Mouse (Mus musculus): ENCODE data around the gene Trio. TPM values are rescaled to one million over a fixed set of nuclear protein-coding genes. Genes with fewer than 3 reads are reported as not detected.
A peak's percentile ranks its signal among the peaks of the same experiment; 100 is the strongest.

Gene Trio
- total and polyA plus RNA-seq, 2 experiments from 2014 or later = 21.9 to 214 TPM

- no peak overlapping the region for H3K4me3 ChIP-seq (ENCODE audit: low read depth, low read length)
- ATAC-seq (no peak), DNase-seq (no peak)
- H3K27ac ChIP-seq (ENCODE audit: low read depth, low read length) = no peak overlapping the region
- H3K36me3 ChIP-seq (ENCODE audit: insufficient read depth) = no peaks in the 10 kb centered on the region
- TF ChIP-seq CTCF (IDR thresholded peaks at IDR 0.05; ENCODE audit: low read depth) = no peak
- H3K27me3 ChIP-seq (ENCODE audit: insufficient read depth, low read length) = no peaks in the 10 kb centered on the region
- H3K4me2 ChIP-seq (ENCODE audit: low read depth) = no peak overlapping the region
- H3K9me3 ChIP-seq (ENCODE audit: low read length) = no peaks in the 10 kb centered on the region
- H3K9ac ChIP-seq = no peak overlapping the region
- H3K4me1 ChIP-seq (ENCODE audit: insufficient read depth) = no peaks in the 10 kb centered on the region
- 29% methylated on average over 5 of the region's 5 CpGs for WGBS
These were observed 31.9 kb upstream of the Trio start for GRCm38 (mm10) chr15:28057545-28057944.

GRCm38 (mm10) chr15:28054731-28055130 is 29.1 kb upstream of the Trio start:
- Histone ChIP-seq H3K36me3 (ENCODE audit: insufficient read depth) (no peaks in the 10 kb centered on the region), H3K27me3 (ENCODE audit: insufficient read depth, low read length) (no peaks in the 10 kb centered on the region), H3K4me1 (ENCODE audit: insufficient read depth) (no peaks in the 10 kb centered on the region), H3K27ac (ENCODE audit: low read depth, low read length) (no peak overlapping the region), H3K4me3 (ENCODE audit: low read depth, low read length) (no peak overlapping the region), H3K9me3 (ENCODE audit: low read length) (no peaks in the 10 kb centered on the region), H3K9ac (no peak overlapping the region), H3K4me2 (ENCODE audit: low read depth) (no peak overlapping the region)
- no peak for TF ChIP-seq CTCF (IDR thresholded peaks at IDR 0.05; ENCODE audit: low read depth)
- DNase-seq (no peak), ATAC-seq (no peak)
- 90% methylated on average over 1 of the region's 1 CpGs for WGBS

GRCm38 (mm10) chr15:28054111-28054510 is 28.5 kb upstream of the Trio start:
- Histone ChIP-seq H3K9ac (no peak overlapping the region), H3K36me3 (ENCODE audit: insufficient read depth) (no peaks in the 10 kb centered on the region), H3K4me1 (ENCODE audit: insufficient read depth) (no peaks in the 10 kb centered on the region), H3K27ac (ENCODE audit: low read depth, low read length) (no peak overlapping the region), H3K4me3 (ENCODE audit: low read depth, low read length) (no peak overlapping the region), H3K27me3 (ENCODE audit: insufficient read depth, low read length) (no peaks in the 10 kb centered on the region), H3K4me2 (ENCODE audit: low read depth) (no peak overlapping the region), H3K9me3 (ENCODE audit: low read length) (no peaks in the 10 kb centered on the region)
- no peak for DNase-seq
- no peak for ATAC-seq
- 64% methylated on average over 1 of the region's 1 CpGs for WGBS
- TF ChIP-seq CTCF (IDR thresholded peaks at IDR 0.05; ENCODE audit: low read depth) = no peak

- Histone ChIP-seq H3K9ac (no peak overlapping the region), H3K4me2 (ENCODE audit: low read depth) (no peak overlapping the region), H3K4me1 (ENCODE audit: insufficient read depth) (no peaks in the 10 kb centered on the region), H3K27me3 (ENCODE audit: insufficient read depth, low read length) (no peaks in the 10 kb centered on the region), H3K27ac (ENCODE audit: low read depth, low read length) (no peak overlapping the region), H3K36me3 (ENCODE audit: insufficient read depth) (no peaks in the 10 kb centered on the region), H3K9me3 (ENCODE audit: low read length) (no peaks in the 10 kb centered on the region), H3K4me3 (ENCODE audit: low read depth, low read length) (no peak overlapping the region)
- no peak for DNase-seq
- no peak for ATAC-seq
- 58% methylated on average over 6 of the region's 6 CpGs for WGBS
- TF ChIP-seq CTCF (IDR thresholded peaks at IDR 0.05; ENCODE audit: low read depth) = no peak
These were observed 27.6 kb upstream of the Trio start for GRCm38 (mm10) chr15:28053226-28053625.

GRCm38 (mm10) chr15:28051811-28052210 is 26.2 kb upstream of the Trio start:
- Histone ChIP-seq H3K36me3 (ENCODE audit: insufficient read depth) (no peaks in the 10 kb centered on the region), H3K9me3 (ENCODE audit: low read length) (no peaks in the 10 kb centered on the region), H3K27ac (ENCODE audit: low read depth, low read length) (no peak overlapping the region), H3K4me2 (ENCODE audit: low read depth) (no peak overlapping the region), H3K27me3 (ENCODE audit: insufficient read depth, low read length) (no peaks in the 10 kb centered on the region), H3K9ac (no peak overlapping the region), H3K4me1 (ENCODE audit: insufficient read depth) (no peaks in the 10 kb centered on the region), H3K4me3 (ENCODE audit: low read depth, low read length) (no peak overlapping the region)
- peak; percentile 20 for DNase-seq
- WGBS = 34% methylated on average over 4 of the region's 4 CpGs
- no peak; the same call in 1 of the 2 replicates for ATAC-seq
- TF ChIP-seq CTCF (IDR thresholded peaks at IDR 0.05; ENCODE audit: low read depth) = no peak

- 7% methylated on average over 18 of the region's 18 CpGs for WGBS
- peak; percentile 76 for DNase-seq
- peak overlapping the region; percentile 16; the same call in 1 of the 2 replicates for H3K27ac ChIP-seq (ENCODE audit: low read depth, low read length)
- 0 out of 2 replicates have a peak overlapping the region, but pooled peaks have one; percentile 14 for H3K4me3 ChIP-seq (ENCODE audit: low read depth, low read length)
- H3K9ac ChIP-seq = no peak overlapping the region
- no peaks in the 10 kb centered on the region for H3K9me3 ChIP-seq (ENCODE audit: low read length)
- H3K27me3 ChIP-seq (ENCODE audit: insufficient read depth, low read length) = no peaks in the 10 kb centered on the region
- peak; percentile 94 for ATAC-seq
- no peaks in the 10 kb centered on the region for H3K36me3 ChIP-seq (ENCODE audit: insufficient read depth)
- peak overlapping the region; percentile 11; the same call in 1 of the 2 replicates for H3K4me2 ChIP-seq (ENCODE audit: low read depth)
- H3K4me1 ChIP-seq (ENCODE audit: insufficient read depth) = no peaks in the 10 kb centered on the region
- no peak for TF ChIP-seq CTCF (IDR thresholded peaks at IDR 0.05; ENCODE audit: low read depth)
These were observed 25.5 kb upstream of the Trio start for GRCm38 (mm10) chr15:28051104-28051625.

- Histone ChIP-seq H3K9ac (no peak overlapping the region), H3K27me3 (ENCODE audit: insufficient read depth, low read length) (no peaks in the 10 kb centered on the region), H3K4me1 (ENCODE audit: insufficient read depth) (no peaks in the 10 kb centered on the region), H3K4me3 (ENCODE audit: low read depth, low read length) (no peak overlapping the region), H3K9me3 (ENCODE audit: low read length) (no peaks in the 10 kb centered on the region), H3K36me3 (ENCODE audit: insufficient read depth) (no peaks in the 10 kb centered on the region), H3K4me2 (ENCODE audit: low read depth) (no peak overlapping the region), H3K27ac (ENCODE audit: low read depth, low read length) (no peak overlapping the region)
- DNase-seq (no peak), ATAC-seq (no peak)
- TF ChIP-seq CTCF (IDR thresholded peaks at IDR 0.05; ENCODE audit: low read depth) = no peak
- WGBS = 96% methylated on average over 3 of the region's 3 CpGs
These were observed 22.1 kb upstream of the Trio start for GRCm38 (mm10) chr15:28047711-28048110.
